Mouse (Mus musculus) G1E (cell line): Measurements from ENCODE around the gene Tspan18. TPM values are rescaled to one million over a fixed set of nuclear protein-coding genes. Genes with fewer than 3 reads are reported as not detected.

Source experiments
- ATAC-seq: 2 replicates; pipeline ENCODE4 v1.8.0; 2016; ENCODE audit warnings: mild to moderate bottlenecking; ENCODE audit not compliant: insufficient number of reproducible peaks, poor library complexity, low FRiP score, severe bottlenecking; ENCODE audit errors: extremely low read depth
- DNase-seq: peaks from one replicate; pipeline ENCODE4 v3.0.0; 2012; ENCODE audit warnings: low spot score
- H3K27me3 ChIP-seq: 2 replicates; pipeline ENCODE4 v1.6.1; 2012; ENCODE audit warnings: mild to moderate bottlenecking, low read length, inconsistent platforms; ENCODE audit not compliant: insufficient read depth
- H3K36me3 ChIP-seq: replicated peaks from 2 replicates; pipeline ENCODE3; 2012; ENCODE audit warnings: mild to moderate bottlenecking, inconsistent platforms
- H3K4me1 ChIP-seq: 2 replicates; pipeline ENCODE4 v1.6.1; 2012; ENCODE audit warnings: low read depth, low read length, inconsistent platforms, mixed read lengths; ENCODE audit not compliant: insufficient read depth
- H3K4me3 ChIP-seq: 2 replicates; pipeline ENCODE4 v1.5.1; 2012; ENCODE audit warnings: low read depth, mild to moderate bottlenecking, inconsistent platforms, low read length, moderate library complexity, mixed read lengths
- H3K9me3 ChIP-seq: replicated peaks from 2 replicates; pipeline ENCODE4 v1.6.1; 2012; ENCODE audit warnings: inconsistent platforms
- CTCF ChIP-seq: IDR thresholded peaks from 2 replicates; pipeline ENCODE4 v1.5.1; 2012; ENCODE audit warnings: low read depth, low read length, inconsistent platforms, mixed read lengths
- GATA1 ChIP-seq: IDR thresholded peaks from 2 replicates; pipeline ENCODE4 v1.6.1; 2012; ENCODE audit warnings: borderline replicate concordance, low read length, inconsistent platforms, mixed read lengths
- GATA2 ChIP-seq: IDR thresholded peaks from 2 replicates; pipeline ENCODE4 v1.6.1; 2012; ENCODE audit warnings: low read depth, low read length, inconsistent platforms, borderline replicate concordance
- POLR2AphosphoS5 ChIP-seq: IDR thresholded peaks from 2 replicates; pipeline ENCODE4 v1.6.1; 2012; ENCODE audit warnings: low read depth, low read length, inconsistent platforms; ENCODE audit not compliant: insufficient replicate concordance
- TAL1 ChIP-seq: conservative IDR thresholded peaks from 2 replicates; pipeline ENCODE4 v1.6.1; 2012; ENCODE audit warnings: low read depth, low read length, inconsistent platforms, mixed read lengths
- polyA plus RNA-seq: library from polyadenylated mRNA; stranded (reverse); fragments of >175 nt; gene quantifications from 2 replicates; pipeline ENCODE4 v1.2.3, GENCODE M21; 2012
- total RNA-seq, 2 experiments: library from RNA; stranded (forward) in 1 of 2; stranded (reverse) in 1 of 2; fragments of 200-1000 nt in 1 of 2; fragments of >200 nt in 1 of 2; fragmentation: Nextera tagmentation in 1 of 2; gene quantifications; 2 replicates each; pipeline ENCODE4 v1.2.3; 2014 to 2017

Tspan18 gene
- total RNA-seq (2014; fragmentation: Nextera tagmentation) (9.0 and 10.6 TPM in 2 replicates), total RNA-seq (2017) (4.2 and 6.9 TPM in 2 replicates), polyA plus RNA-seq (8.5 and 10.5 TPM in 2 replicates)

DNA sequence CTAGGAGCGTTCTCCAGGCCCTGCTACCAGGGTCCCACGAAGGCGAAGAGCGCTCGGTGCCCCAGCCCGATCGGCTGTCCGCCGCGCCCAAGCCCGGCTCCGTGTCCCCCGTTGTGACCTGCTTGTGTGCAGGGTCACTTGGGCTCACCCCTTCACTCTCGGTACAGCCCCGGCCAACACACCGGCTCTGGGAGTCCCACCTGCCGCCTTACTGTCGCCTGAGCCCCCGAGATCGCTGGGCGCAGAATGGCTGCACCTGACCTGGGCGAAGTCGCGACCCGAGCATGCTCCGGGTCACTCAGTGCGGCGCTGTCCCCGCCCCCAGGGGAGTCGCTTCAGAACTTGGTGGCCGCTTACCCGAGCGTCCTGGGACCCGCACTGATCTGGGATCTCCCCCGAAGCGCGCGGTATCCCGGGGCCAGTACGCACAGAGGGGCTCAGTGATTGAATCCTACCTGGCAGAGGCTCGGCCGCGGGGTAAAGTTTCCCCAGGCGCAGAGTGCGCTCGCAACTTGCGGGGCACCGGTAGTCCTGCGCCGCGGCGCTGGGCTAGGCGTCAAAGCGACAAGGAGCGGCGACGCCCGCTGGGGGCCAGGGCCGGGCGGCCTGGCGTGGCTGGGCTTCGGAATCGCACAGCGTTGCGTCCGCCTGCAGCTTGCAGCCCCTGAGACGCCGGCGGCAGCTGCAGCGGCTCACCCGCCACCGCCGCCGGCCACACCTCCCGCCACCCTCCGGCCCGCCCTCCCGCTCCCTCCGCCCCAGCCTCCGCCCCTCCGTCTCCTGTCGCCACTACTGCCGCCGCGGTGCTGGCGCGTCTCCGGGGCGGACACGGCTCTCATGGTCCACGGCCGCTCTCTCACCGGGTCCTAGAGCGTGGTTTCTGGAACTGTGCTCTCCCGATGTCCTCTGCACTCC is at the start of gene Tspan18:
Tspan18 (minus strand) TSS at position 689 of the 915 bp plus-strand sequence.
- Histone ChIP-seq H3K4me1 (peaks cover 28% of the 10 kb centered on the region), H3K27me3 (peaks cover 53% of the 10 kb centered on the region)
- TF ChIP-seq CTCF (no peak), GATA2 (no peak)

DNA sequence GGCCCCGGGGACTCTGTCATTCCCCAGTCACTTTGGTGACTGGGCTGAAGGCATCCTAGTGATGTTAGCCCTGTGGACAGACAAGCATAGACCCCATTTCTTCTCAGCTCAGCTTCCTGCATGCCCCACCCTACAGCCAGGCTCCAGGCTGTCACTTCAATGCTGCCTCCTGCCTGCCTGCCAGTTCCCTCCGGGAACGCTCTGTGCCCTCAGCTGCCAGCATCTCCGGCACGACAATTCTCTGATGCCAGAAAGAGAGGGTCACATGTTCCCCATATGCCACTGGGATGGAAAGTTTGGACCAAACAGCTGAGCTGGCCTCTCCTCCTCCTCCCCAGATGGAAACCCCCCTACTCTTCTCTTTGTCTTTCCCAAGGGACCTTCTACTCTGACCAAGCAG is 49.5 kb upstream of the Tspan18 start:
- Histone ChIP-seq H3K4me3 (no peak overlapping the region), H3K9me3 (no peaks in the 10 kb centered on the region), H3K27me3 (peaks cover 23% of the 10 kb centered on the region), H3K36me3 (no peaks in the 10 kb centered on the region), H3K4me1 (no peaks in the 10 kb centered on the region)
- TF ChIP-seq TAL1 (no peak), POLR2AphosphoS5 (no peak), CTCF (no peak), GATA1 (no peak), GATA2 (no peak)
- no peak for DNase-seq
- no peak for ATAC-seq

More for the DNA sequence above, at the start of gene Tspan18:
- peak; percentile 62 for ATAC-seq
- H3K9me3 ChIP-seq, result peaks cover 2% of the 10 kb centered on the region; the same call in 1 of the 2 replicates
- H3K36me3 ChIP-seq, result no peaks in the 10 kb centered on the region
- H3K4me3 ChIP-seq, result peak within 1 kb of the TSS; percentile 74
- peak; percentile 76 for DNase-seq

DNA sequence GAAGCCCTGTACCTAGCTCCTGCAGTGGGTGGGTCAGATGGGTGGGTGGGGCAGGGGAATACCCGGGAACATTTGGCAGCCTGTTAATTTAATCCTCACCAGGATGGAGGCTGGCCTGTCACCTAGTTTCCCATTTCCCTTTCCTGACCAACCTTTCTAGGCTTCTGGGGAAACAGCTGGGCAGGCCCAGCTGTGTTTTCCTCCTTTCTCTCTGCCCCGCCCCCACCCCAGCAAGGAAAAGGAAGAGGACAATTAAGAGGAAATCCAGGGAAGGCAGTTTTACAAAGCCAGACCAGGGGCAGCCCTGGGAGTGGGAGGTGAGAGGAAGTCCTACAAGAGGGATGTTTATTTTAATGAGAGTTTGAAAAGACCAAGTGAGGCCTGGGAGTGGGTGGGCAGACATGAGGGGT is 46.4 kb upstream of the Tspan18 start:
- no peak for ATAC-seq

DNA sequence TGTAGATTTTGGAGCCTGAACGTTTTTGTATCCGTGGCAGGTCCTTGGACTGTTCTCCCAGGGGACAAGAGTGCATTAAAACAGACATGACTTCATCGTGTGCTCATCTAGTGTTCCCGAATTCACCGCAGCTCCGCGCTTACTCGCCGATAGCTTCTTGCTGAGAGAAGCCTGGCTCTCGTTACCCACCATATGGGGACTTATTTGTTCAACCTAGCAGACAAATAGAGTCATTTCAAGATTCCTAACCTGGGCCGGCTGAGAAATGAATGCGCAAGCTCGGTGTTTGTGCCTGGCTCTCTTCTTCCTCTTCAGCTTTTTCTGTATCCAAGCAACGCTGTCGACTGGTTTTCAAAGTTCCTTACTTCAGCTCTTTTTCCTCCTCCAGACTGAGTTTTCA is 43.5 kb upstream of the Tspan18 start:
- ATAC-seq (no peak), DNase-seq (no peak)
- no peaks in the 10 kb centered on the region for H3K36me3 ChIP-seq
- no peak overlapping the region for H3K4me3 ChIP-seq
- H3K4me1 ChIP-seq, result no peaks in the 10 kb centered on the region; the same call in 1 of the 2 replicates
- peaks cover 18% of the 10 kb centered on the region for H3K27me3 ChIP-seq
- H3K9me3 ChIP-seq, result no peaks in the 10 kb centered on the region
- TF ChIP-seq GATA2 (no peak), TAL1 (no peak), POLR2AphosphoS5 (no peak), GATA1 (no peak), CTCF (no peak)

More for the DNA sequence above, 46.4 kb upstream of the Tspan18 start:
- Histone ChIP-seq H3K4me3 (no peak overlapping the region), H3K36me3 (no peaks in the 10 kb centered on the region), H3K4me1 (no peaks in the 10 kb centered on the region), H3K9me3 (no peaks in the 10 kb centered on the region), H3K27me3 (peaks cover 25% of the 10 kb centered on the region)
- no peak for DNase-seq
- TF ChIP-seq GATA1 (no peak), TAL1 (no peak), POLR2AphosphoS5 (no peak), GATA2 (no peak), CTCF (no peak)

DNA sequence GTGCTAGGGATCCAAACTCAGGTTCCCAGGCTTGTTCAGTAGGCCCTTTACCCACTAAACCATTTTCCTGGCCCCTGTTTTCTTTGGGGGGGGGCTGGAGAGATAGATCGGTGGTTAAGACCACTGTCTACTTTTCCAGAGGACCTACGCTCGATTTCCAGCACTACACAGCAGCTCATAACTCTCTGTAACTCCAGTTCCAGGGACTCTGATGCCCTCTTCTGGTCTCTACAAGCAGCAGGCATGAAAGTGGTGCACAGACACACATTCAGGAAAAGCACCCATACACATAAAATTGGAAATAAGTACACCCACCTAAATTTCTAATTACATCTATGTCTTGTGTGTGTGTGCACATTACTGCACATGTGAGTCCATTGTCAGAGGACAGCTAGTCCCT is 42.9 kb upstream of the Tspan18 start:
- DNase-seq (no peak), ATAC-seq (no peak)
- no peaks in the 10 kb centered on the region; the same call in 1 of the 2 replicates for H3K4me1 ChIP-seq
- no peaks in the 10 kb centered on the region for H3K36me3 ChIP-seq
- TF ChIP-seq CTCF (no peak), POLR2AphosphoS5 (no peak), GATA1 (no peak), GATA2 (no peak), TAL1 (no peak)
- H3K27me3 ChIP-seq, result peaks cover 14% of the 10 kb centered on the region
- no peak overlapping the region for H3K4me3 ChIP-seq
- no peaks in the 10 kb centered on the region for H3K9me3 ChIP-seq

DNA sequence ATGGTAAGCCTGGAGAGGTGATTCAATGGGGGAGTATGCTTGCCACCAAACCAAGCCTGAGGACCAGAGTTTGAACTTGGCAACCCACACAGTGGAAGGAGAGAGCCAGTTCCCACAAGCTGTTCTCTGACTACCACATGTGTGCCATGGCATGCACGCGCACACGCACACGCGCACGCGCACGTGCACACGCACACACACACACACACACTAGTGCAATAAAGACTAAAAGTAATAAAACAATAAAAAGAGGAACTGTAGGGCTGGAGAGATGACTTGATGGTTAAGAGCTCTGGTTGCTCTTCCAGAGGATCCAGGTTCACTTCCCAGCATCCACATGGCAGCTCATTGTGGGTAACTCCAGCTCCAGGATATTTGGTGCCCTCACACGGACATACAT is 38.6 kb upstream of the Tspan18 start:
- Histone ChIP-seq H3K27me3 (peaks cover 17% of the 10 kb centered on the region), H3K4me1 (no peaks in the 10 kb centered on the region; the same call in 1 of the 2 replicates), H3K9me3 (no peaks in the 10 kb centered on the region), H3K36me3 (no peaks in the 10 kb centered on the region), H3K4me3 (no peak overlapping the region)
- TF ChIP-seq CTCF, result no peak
- no peak for TF ChIP-seq TAL1
- TF ChIP-seq GATA2, result no peak
- no peak for TF ChIP-seq GATA1
- no peak for TF ChIP-seq POLR2AphosphoS5
- no peak for ATAC-seq
- DNase-seq, result no peak
